Mouse (Mus musculus): ENCODE measurements around the gene Nek5.

Gene Nek5

GRCm38 (mm10) chr8:22079313-22080007, 45.4 kb downstream of the Nek5 start:
- DNase-seq: no peak

DNA sequence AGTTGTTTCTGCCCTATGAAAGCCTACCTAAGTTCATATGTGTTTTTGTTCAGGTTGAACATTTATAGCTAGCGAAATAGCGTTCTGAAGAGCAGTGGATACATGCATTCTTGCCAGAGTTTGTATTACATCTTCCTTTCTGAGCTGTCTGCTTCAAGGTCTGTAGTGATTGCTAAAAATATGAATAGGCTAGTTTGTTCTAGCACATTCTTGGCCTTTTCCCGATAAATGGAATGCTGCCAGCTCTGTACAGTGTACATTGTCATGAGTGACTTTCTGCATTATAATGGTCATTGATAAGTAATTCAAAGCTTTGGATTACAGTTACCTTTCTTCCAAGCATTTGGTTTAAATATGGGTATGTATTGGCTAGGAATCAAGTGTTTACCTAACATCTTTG, 63.7 kb downstream of the Nek5 start:
- no peak for DNase-seq

DNA sequence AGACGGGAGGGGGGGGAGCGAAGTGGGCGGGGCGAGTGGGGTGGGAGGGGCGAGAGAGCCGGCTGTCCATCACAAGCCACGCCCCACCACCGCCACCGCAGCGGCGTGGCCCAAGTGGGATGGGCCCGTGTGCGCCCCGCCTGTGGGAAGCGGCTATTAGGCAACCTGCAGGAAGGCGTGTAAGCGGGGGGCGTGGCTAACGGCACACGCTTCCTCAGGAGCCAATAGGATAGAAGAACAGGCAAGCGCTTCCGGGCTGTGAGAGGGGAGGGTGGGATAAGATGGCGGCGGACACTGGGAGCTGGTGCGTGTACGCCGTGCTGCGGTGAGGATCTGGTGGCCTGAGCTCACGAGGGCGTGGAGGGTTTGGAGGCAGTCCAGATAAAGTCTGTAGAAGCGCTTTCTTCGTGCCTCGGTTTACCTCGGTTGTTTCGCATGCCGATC, 64.4 kb downstream of the Nek5 start, which contains the start of gene Alg11:
Alg11 (plus strand) TSS at position 276 of the 444 bp plus-strand sequence.
- peak; percentile 99 for DNase-seq

GRCm38 (mm10) chr8:22059821-22060445, 64.9 kb downstream of the Nek5 start, which contains the start of gene Atp7b:
Gene Atp7b, minus strand, starts transcription at chr8:22060305.
- no peak for DNase-seq

GRCm38 (mm10) chr8:22059153-22059738, 65.6 kb downstream of the Nek5 start:
- DNase-seq: no peak

- DNase-seq: no peak
Measured at GRCm38 (mm10) chr8:22058368-22058767, 66.5 kb downstream of the Nek5 start.

GRCm38 (mm10) chr8:22056850-22057249, 68.0 kb downstream of the Nek5 start:
- no peak for DNase-seq

DNA sequence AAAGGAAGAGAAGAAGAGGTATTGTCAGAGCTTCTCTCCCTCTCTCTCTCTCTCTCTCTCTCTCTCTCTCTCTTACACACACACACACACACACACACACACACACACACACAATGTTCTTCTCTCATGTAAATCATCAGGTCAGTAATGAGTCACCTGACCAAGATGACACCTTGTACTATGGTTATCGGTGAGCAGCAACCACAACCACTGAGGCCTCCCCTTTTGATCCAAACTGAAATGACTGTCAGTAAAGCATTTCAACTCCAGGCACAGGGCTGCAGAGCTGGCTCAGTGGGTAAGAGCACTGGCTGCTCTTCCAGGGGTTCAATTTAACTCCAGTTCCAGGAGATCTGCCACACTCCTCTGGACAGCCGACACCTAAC, 69.4 kb downstream of the Nek5 start:
- DNase-seq: no peak

DNA sequence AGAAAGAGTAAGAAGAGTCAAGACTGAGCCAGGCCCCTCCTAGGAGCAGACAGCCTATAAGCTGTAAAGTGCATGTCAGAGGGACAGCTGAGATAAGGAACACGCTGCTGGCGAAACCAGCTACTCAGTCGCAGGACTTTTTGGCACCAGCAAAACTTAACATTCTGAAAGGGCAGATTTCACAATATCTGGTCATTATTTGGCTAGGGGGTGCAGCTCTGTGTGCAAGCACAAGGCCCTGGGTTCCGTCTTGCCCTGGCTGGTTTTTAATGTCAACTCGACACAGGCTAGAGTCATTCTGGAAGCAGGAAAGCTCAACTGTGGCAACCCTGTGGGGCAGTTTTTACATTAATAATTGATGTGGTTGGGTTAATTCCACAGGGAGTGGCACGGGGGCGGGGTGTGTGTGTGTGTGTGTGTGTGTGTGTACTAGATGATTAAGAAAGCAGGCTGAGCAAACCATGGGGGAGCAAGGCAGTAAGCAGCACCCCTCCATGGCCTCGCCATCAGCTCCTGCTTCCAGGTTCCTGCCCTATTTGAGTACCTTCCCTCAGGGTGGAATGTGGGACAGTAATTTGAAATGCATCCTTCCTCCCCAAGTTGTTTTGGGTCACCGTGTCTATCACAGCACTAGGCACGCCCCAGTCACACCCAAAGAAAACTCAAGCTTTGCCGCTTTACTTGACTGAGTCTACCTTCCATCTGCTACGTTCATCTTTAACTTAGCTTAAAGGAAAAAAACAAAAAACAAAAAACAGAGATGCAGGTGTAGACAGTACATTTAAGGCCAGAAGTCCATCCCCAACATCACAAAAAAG, 70.0 kb downstream of the Nek5 start:
- no peak for DNase-seq

- no peak for DNase-seq
Measured at GRCm38 (mm10) chr8:22047699-22048464, 77.0 kb downstream of the Nek5 start.

GRCm38 (mm10) chr8:22043706-22044105, 81.1 kb downstream of the Nek5 start:
- DNase-seq: no peak

- no peak for DNase-seq
Measured at GRCm38 (mm10) chr8:22042515-22042914, 82.3 kb downstream of the Nek5 start.

- DNase-seq: no peak
Measured at GRCm38 (mm10) chr8:22040153-22040509, 84.7 kb downstream of the Nek5 start.

DNA sequence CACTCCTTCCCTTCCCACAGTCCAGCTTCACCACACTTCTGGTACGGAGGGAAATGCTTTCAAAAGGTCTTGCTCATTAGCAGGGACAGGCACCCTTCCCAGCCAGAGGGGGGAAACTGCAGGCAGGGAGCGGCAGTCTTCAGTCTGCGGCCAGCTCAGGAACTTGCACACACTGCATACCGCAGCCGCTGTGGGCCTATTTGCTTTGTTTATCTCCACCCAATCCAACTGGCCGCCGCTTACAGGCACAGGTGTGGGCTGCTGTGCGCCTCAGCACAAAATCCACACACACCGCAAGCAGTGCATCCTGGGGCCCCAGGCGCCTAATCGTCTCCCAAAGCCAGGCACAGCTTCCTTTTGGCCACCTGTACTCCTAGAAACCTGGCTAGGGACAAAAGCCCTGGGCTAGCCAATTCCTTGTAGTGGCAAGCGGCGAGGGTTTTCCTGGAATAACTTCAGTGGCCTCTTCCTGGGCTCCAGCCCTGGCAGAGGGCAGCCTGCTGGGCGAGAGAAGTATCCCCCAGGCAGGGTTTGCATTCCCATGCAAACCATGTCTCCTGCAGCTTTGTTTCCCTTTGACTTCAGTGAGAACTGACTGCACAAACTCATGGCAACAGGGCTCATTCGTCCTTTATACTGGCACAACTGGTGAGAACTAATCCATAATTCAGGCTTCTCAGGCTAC, 85.2 kb downstream of the Nek5 start:
- no peak for DNase-seq

DNA sequence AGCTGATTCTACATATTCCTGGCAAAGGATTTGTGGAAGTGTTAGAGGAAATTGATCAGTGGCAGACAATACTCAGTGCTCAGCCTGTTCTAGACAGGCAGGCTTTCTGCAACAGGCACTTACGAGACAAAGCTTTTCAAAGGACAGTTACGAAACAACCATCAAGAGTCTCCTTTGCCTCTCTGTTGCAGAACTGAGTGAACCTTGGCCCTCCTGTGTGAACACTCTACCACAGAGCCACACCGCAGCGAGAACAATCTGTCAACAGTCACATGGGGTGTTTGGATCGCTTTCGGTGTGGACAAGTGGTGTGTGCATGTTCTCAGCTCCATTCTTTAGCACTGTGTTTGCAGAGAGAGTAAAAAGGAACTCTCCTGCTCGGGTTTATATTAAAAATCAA, 87.8 kb downstream of the Nek5 start:
- DNase-seq: no peak

GRCm38 (mm10) chr8:22036137-22036536, 88.7 kb downstream of the Nek5 start:
- DNase-seq: no peak

- no peak for DNase-seq
Measured at GRCm38 (mm10) chr8:22030990-22031389, 93.9 kb downstream of the Nek5 start.

GRCm38 (mm10) chr8:22028973-22029372, 95.9 kb downstream of the Nek5 start:
- no peak for DNase-seq

DNA sequence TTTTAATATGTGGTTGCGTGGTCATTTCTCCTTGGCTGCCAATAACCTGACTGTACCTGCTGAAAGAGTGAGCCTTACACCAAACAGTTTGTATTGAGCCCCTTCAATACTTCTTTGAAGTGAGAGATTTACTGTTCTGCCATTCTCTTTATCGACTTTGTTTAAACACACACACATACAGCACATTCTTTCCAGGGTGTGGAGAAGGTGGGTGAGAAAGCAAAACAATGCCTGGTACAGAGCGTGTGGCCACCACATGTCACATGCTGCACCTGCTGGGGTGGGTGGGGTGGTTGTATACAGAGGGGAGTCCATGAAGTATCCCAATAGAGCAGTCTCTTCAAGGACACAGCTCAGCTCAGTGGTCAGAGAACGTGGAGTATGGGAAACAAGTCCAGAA, 99.6 kb downstream of the Nek5 start:
- DNase-seq: no peak
